Mouse (Mus musculus): ENCODE results near the gene B3gntl1.

Gene B3gntl1

GRCm38 (mm10) chr11:121648166-121648565 lies 24.8 kb downstream of the B3gntl1 start:
- DNase-seq (ENCODE audit: low read depth, low spot score), result no peak

GRCm38 (mm10) chr11:121647321-121647720 lies 25.6 kb downstream of the B3gntl1 start:
- no peak for DNase-seq (ENCODE audit: low read depth, low spot score)

- no peak for DNase-seq (ENCODE audit: low read depth, low spot score)
These were observed 27.6 kb downstream of the B3gntl1 start for GRCm38 (mm10) chr11:121645394-121645793.

DNA sequence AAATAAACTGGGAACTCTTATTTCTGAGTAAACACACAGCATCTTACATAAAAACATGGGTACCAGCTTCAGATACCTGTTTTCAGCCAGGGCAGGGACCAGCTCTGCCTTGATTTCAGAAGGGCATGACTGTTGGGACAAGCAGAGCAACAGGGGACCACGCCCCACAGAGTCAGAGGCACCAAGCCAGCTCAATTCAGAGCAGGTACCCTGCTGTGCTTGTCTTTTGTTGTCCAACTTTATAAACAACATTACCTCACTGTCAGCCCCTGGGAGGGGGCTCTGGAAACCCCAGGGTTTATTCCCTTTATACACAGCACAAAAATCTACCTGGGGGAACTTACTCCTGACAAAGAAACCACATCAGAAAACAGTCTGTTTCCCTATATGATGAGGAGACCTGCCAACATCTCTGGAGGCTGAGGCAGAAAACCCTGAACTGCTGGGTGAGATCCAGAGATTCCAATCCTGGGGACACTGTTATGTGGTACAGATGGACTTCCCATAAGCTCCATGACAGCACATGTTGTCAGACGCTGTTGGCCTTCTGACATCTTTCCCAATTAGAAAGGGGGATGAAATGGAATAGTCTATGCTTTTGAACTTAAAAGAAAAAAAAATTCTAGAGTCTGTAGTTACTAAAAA lies 31.3 kb downstream of the B3gntl1 start:
- peak; percentile 81 for DNase-seq (ENCODE audit: low read depth, low spot score)

GRCm38 (mm10) chr11:121636646-121637045 lies 36.3 kb downstream of the B3gntl1 start:
- DNase-seq (ENCODE audit: low read depth, low spot score), result no peak

DNA sequence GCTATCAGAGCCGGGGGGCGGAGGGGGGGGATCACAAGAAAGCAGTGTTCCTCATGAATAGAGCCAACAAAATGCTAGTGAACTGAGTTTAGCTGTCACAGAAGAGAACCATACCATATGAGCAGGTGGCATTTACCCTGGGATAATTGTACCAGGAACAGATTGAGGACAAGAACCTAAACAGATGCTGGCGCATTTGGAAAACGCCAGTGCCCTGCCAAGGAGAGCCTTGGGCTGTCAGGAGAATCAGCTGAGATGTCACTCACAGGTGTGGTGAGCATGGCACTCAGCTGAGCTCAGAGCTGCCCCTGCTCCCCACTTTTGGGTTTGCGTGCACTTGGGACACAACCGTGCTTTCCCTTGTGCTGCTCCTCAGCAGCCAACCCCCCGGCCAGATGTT lies 41.5 kb downstream of the B3gntl1 start:
- DNase-seq (ENCODE audit: low read depth, low spot score), result no peak

GRCm38 (mm10) chr11:121630406-121630805 lies 42.5 kb downstream of the B3gntl1 start:
- DNase-seq (ENCODE audit: low read depth, low spot score), result peak; percentile 45

DNA sequence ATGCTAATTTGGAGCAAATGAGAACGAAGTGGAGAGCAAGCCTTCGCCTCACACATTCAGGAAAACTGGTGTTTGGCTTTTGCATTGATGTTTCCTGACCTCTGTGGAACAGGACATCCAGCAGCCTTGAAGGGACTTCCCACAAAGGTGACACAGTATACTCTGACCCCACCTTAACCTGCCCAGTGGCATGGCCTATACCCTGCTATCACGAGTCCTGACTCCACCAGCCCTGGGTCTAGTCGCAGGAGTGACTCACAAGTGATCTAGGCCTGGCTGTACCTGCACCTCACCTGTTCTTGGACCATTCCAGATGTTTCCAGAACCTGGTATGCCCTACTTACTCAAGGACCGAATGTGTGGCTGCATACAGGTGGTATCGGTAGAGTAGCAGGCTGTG lies 43.4 kb downstream of the B3gntl1 start:
- DNase-seq (ENCODE audit: low read depth, low spot score), result no peak

DNA sequence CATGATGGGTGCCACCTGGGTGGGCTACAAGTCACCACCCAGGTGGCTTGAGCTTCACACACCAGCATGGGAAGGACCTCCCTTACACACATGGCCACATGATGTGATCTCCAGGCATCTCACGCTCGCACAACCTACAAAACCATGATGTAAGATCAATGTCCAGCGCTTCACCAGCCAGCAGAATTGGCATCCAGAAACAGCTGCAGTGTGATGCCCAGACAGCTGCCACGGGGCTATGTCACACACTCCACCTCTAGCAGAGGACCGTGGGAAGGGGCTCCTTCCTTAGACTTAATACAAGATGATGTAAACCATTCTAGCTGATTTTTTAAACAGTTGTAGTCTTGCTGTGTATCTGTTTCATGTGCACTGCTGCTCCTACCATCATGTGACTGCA lies 45.4 kb downstream of the B3gntl1 start:
- DNase-seq (ENCODE audit: low read depth, low spot score), result no peak

DNA sequence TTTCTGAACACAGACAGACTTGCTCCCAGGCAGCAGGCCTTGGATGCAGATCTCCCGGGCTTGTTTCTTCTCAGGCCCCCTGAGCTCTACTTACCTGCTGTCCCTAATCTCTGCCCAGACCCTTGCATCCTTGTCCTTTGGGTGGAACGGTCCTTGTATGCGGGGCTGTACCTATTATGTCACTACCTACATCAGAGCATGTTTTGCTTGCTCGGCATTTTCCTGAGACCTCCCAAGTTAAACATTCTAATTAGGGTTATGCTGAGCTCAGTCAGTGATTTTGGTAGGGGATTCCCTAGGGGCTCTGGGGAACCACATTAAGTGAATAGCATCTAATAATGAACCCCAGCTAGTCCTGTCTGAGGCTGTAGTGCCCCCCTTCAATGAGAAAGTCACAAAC lies 47.9 kb downstream of the B3gntl1 start:
- DNase-seq (ENCODE audit: low read depth, low spot score), result no peak

DNA sequence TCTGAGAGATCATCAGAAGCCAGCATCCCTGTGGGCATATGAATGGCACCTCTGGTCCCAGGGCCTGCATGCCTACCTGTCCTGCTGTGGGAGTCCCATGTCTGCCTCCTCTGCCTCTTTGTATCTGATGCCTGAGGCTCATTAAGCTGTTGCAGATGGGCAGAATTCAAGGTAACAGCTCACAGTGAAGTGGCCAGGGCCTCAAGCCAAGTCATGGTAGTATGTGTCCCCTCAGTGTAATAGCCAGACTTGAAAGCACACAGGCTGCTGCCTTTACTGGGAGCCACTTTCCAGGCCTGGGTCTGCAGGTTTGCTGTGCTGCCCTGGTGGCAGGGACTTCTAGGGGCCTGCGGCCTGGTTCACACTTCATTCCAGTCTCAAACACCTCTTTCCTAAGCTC lies 55.6 kb downstream of the B3gntl1 start:
- DNase-seq (ENCODE audit: low read depth, low spot score), result no peak

DNA sequence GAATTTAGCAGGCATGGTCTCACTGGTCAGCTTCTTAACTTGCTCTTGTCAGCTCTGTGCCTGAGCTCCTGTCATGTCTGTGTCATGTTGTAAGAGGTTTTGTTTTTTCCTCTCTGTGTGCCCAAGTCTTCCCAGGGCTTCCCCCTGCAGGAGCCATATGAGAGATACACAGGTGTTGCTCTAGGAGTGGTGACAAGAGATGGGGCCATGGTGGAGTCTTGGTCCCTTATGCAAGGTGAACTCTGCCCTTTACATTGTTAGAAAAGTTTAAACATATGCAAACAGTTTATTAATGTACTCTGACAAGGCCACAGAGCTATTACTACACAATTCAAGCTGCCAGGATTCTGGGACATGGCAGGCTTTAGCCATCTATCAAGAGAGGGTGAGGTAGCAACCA lies 56.5 kb downstream of the B3gntl1 start:
- no peak for DNase-seq (ENCODE audit: low read depth, low spot score)

DNA sequence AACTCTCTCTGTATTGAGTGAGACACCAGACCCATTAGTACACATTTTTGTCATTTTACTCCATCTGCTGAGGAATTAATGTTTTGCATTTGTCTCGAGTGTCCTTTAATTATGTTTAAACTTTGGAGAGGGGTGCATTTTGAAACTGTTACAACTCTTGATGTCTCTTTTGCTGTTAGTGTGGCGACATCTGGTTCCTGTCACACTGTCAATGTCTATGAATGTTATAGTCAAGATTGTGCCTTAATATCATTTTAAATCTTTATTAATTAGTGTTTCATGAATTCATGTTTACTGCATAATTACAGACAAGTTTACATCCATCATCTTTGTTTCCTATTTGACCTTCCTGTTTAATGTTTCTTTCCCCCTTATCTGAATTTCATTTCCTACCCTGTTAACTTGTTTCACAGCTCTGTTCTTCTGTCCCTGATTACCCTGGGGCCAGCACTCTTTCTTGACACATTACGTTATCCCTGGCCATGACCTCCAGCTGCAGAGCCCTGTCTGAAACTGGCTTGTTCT lies 56.9 kb downstream of the B3gntl1 start:
- no peak for DNase-seq (ENCODE audit: low read depth, low spot score)

- DNase-seq (ENCODE audit: low read depth, low spot score), result no peak
These were observed 62.0 kb downstream of the B3gntl1 start for GRCm38 (mm10) chr11:121610976-121611375.

- DNase-seq (ENCODE audit: low read depth, low spot score), result no peak
These were observed 67.3 kb downstream of the B3gntl1 start for GRCm38 (mm10) chr11:121605604-121606003.

DNA sequence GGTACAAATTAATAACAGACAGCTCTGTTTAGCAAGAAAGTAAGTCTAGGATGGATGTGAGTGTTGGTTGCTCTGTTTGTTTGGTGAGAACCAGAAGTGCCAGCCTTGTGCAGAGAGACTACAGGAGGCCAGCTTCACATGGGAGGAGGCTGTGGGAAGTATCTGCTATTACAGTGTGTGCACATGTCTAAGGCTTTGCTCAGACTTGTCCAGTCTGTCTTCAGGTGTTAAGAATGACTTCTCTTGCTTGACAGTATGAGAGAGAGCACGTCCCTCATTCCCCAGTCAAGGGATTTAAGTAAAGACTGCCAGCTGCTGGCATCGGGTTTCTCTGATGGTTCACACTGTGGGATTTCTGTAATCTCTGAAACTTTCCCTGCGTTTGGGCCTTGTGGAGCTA lies 71.5 kb downstream of the B3gntl1 start:
- no peak for DNase-seq (ENCODE audit: low read depth, low spot score)

DNA sequence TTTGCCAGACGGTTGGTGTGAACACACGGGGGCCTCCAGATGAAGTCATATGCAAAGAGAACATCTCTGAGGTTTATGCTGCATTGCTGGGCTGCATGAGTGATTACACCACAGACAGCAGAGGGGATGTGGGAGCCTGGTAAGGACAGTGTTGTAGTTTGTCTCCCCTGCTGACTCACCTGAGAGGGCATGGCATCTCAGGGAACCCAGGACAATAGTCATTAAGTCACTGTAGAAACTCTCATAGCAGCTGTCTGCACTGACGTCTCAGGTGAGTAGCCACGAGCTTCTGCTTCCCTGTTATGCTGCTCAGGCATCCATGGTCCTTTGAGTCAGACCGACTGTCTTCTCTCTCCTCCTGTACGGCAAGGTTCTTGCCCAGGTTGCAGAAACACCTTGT lies 75.7 kb downstream of the B3gntl1 start:
- DNase-seq (ENCODE audit: low read depth, low spot score), result no peak

GRCm38 (mm10) chr11:121581856-121582255 lies 91.1 kb downstream of the B3gntl1 start:
- no peak for DNase-seq (ENCODE audit: low read depth, low spot score)
